Mouse (Mus musculus) heart, adult 11 months (tissue): Measurements from ENCODE around the gene Pla2g4c.

ENCODE experiments used
- DNase-seq: peaks from one replicate; pipeline ENCODE4 v3.0.0; 2022

The Pla2g4c gene

GRCm38 (mm10) chr7:13324316-13324715 is at the start of gene Pla2g4c:
TSS of gene Pla2g4c (plus strand) at chr7:13324655.
- DNase-seq, result peak; percentile 25

- no peak for DNase-seq
These were observed 47.4 kb upstream of the Pla2g4c start, which contains the start of gene Lig1 for GRCm38 (mm10) chr7:13277081-13277480. TSS of gene Lig1 (plus strand) at chr7:13277283.

DNA sequence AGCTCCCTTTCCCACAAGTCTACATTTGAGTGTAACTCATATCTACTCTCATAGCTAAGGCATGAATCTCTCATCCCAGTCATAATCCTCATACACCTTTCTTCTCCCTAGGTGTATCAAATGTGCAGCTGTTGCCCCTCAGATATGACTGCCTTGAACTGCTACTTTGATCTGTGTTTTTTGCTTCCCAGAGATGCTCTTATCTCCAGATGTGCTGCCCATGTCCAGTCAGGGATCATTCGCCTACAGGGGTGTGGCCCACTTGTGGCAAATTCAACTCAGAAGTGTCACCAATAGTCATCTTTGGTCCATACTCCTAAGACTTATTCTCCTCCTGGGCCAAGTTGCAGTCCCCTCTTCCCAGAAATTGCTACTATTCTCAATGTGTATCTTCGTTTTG is 46.6 kb upstream of the Pla2g4c start:
- DNase-seq, result peak; percentile 86

- DNase-seq, result peak; percentile 99
These were observed 46.1 kb upstream of the Pla2g4c start, which contains the start of gene Zswim9 for GRCm38 (mm10) chr7:13278308-13278891. TSS of gene Zswim9 (minus strand) at chr7:13278721.

- peak; percentile 92 for DNase-seq
These were observed 45.5 kb upstream of the Pla2g4c start for GRCm38 (mm10) chr7:13278957-13279356.

DNA sequence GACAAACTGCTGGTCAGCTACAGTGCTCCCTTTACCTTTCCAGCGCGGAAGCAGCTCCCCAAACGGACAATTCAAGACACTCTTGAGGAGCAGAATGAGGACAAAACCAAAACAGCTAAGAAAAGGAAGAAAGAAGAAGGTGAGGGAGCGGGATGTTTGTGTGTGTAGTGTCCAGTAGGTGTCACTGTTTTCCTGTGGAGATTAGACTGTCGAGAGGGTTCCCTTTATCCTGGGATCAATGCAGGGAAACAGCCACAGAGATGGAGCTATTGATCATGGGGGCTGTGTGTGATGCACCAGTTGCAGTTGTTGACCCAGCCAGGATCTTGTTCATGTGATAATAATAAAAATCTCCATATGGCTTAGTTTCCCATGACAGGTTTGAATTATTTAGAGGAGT is 35.8 kb upstream of the Pla2g4c start:
- DNase-seq, result no peak

DNA sequence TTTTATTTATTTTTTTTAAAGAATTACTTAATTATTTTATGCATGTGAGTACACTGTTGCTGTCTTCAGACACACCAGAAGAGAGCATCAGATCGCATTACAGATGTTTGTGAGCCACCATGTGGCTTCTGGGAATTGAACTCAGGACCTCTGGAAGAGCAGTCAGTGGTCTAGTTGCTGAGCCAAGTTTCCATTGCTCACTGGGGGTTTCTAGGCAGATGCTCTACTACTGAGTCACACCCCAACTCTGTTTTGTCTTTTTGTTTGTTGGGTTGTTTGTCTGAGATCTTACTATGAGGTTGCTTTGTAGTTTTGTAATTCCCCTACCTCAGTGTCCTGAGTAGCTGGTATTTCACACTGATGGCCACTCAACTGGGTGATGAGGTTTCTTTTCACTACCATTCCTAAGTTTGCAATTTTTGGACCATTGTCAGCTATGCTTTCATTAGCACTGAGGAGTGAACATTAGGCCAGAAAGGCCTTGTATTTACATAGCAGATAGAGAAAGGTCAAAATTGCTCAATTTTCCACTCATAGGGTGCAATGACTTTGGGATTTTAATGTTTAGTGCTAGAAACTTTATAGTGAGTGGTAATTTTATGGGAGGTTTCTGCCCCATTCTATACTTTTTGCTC is 34.3 kb upstream of the Pla2g4c start:
- no peak for DNase-seq

DNA sequence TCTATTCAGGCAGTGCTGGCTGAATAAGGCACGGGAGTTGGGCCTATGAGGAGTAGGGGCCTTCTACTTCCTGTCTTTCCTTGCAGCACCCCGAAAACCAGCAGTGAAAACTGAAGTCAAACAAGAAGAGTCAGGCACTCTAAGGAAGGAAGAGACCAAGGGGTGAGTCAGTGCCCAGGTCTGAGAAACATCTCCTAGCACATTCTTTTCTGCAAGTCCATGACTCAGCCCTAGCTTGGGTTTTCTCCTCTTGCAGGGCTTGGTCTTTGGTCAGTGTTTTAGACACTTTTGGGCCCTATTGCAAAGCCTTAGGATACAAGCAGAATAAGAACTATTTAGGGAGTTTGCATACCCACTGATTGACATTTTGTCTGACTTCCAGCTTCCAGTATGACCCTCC is 33.1 kb upstream of the Pla2g4c start:
- no peak for DNase-seq

DNA sequence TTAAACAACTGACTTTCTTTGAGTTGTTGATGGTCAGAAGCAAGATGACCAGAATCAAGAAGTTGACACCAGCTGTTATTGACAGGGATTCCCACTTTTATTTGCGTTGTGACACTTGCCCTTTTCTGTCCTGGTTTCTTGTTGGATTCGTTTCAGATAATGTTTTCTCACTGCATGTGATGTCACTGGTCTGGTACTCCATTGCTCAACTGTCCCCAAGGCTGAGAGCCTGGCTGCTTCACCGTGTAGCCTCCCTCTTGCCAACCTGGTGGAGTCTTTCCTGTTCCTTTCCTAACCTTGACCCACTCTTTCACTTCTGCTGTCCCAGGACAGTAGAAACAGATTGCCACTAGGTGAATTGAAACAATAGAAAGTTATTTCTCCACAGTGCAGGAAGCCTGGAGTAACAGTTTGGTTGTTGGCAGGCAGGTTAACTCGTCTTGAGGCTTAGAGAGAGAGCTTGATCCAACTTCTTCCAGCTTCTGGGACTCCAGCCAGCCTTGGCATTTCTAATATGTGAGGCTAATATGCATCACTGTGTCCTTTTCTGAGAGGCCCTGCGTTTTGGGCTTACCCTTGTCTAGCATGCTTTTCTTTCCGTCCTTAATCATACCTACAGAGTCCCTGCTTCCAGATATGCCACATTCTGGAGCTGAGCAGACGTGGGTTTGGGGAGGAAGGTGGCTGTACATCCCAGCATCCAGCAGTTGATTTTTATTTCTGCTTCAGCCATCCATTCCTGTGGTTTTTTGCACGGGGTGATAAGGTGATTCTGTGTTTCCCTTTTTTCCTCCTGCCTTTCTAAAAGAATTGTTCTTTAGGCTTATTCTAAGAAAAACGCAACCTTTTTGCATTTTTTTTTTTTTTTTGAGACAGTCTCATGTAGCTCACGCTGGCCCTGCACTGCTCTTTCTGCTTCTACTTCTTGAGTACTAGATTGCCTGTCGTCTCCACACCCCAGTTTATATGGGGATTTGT is 30.3 kb upstream of the Pla2g4c start:
- DNase-seq, result peak; percentile 85

- peak; percentile 74 for DNase-seq
These were observed 29.2 kb upstream of the Pla2g4c start for GRCm38 (mm10) chr7:13295256-13295655.

DNA sequence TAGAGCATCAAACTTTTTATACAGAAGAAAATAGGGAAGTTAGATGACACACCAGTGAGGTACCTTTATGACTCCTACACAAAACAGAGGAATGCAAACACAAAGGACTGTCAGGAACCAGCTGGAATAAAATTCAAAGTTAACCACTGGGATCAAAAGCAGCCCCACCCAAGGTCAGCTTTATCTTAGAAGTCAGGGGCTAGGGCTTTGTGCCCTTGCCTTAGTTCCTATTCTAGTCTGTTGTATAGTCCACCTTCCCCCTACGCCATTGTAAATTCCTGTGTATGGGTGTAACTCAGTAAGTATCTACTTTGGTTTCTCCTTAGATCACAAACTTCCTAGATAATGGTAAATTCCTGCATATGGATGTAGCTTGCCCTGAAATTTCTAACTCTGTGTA is 26.8 kb upstream of the Pla2g4c start:
- DNase-seq, result no peak

- peak; percentile 74 for DNase-seq
These were observed 25.6 kb upstream of the Pla2g4c start for GRCm38 (mm10) chr7:13298821-13299220.

- peak; percentile 61 for DNase-seq
These were observed 22.8 kb upstream of the Pla2g4c start for GRCm38 (mm10) chr7:13301643-13302042.

GRCm38 (mm10) chr7:13302780-13303179 is 21.7 kb upstream of the Pla2g4c start:
- DNase-seq, result peak; percentile 87

- DNase-seq, result no peak
These were observed 21.1 kb upstream of the Pla2g4c start for GRCm38 (mm10) chr7:13303372-13303771.

GRCm38 (mm10) chr7:13309407-13309806 is 15.0 kb upstream of the Pla2g4c start:
- no peak for DNase-seq

DNA sequence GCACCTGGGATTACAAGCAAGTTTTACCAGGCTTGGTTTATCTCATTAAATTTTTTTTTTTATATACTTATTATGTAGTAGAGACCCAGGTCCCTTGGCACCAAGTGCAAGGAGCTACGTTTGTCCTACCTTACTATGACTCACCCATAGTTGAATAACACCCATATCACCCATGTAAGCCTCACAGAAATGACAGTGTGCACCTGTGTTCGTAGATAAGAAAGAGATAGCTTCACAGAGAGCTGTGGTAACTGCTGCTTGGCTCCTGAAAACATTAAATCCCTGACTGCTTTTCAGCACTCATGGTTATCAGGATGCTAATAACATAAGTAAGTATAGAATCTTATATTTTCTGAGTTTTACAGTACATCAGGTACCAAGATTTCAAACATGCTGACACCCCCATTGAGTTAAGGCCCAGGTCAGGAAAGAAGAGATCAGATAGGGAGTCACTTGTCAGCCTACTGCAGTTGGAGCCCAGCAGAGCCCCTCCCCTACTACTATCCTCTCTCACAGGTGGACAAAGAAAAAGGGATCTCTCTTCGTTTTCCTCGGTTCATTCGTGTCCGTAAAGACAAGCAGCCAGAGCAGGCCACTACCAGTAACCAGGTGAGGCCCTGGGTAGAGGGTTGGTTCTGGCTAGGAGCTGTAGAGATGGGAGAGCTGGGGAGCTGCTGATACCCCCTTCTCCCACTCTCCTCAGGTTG is 13.8 kb upstream of the Pla2g4c start:
- peak; percentile 39 for DNase-seq

DNA sequence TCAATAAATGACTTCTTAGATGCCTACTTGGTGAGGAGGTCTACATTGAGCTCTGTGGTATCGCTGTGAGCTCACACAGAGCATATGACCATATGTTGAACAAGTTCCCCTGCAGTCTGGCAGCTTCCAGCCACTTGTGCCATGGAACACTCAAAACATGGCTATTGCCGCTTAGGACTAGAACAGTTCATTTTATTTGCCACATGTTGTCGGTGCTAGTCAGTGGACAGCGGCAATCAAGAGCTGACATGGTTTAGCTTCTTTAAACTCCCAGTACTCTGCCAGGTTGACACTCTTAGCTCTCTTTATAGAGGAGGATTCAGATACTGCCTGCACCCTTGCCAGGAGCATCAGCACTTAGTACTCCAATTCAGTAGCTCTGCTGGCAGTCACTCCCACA is 13.1 kb upstream of the Pla2g4c start:
- DNase-seq, result no peak

DNA sequence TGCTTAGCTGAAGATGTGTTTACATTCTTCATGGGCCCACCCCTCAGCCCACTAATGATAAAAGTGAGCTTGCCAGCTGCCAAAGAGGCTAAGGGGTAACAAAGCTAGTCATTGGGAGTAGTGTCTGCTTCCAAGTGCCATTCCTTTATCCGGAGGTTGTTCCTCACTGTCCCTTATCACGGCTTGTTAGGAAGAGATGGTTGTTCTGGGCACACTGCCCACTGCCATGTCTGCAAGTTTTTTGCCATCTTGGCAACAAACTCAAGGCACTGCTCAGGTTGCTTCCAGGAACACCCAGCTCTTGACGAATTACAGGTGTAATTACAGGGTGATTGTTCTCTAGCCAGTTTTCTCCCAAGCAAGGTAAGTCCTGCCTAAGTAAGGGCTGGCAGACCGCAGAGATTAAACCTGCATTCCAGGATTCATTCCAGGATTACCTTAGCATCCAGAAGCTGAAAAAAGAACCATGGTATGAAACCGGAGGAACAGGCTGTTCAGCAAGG is 10.3 kb upstream of the Pla2g4c start:
- DNase-seq, result peak; percentile 89

DNA sequence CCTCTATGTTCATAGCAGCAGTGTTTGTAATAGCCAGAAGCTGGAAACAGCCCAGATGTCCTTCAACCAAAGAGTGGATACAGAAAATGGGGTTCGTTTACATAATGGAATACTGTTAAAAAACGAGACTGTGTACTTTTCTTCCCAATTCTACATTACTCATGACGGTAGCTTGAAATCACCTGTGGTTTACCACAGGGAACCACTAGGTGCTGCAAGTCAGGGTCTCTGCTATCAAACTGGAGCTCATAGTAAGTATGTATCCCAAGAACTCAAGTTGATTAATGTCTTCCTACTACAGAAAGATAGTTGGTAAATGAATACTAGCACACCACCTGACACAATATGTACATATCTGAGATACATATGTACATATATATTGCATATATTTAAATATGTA is 3.0 kb upstream of the Pla2g4c start:
- DNase-seq, result no peak

- DNase-seq, result peak; percentile 25
These were observed 6.1 kb downstream of the Pla2g4c start for GRCm38 (mm10) chr7:13330575-13330974.

DNA sequence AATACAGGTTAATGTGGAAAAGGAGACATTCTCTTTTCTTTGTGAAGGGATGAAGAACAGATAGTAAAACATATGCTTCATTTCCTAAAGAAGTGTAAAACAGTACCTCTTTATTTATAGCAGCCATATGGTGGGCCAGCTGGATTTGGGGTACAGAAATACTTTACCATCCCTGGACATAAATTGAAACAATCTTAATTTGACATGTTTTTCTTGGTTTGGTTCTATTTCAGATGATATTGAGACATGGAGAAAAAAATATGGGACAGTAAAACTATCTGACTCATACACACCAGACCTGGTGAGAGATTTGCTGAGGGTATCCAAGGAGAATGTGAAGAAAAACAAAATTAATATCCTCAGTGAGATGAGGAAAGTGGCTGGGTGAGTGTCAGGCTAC is 31.5 kb downstream of the Pla2g4c start:
- no peak for DNase-seq

DNA sequence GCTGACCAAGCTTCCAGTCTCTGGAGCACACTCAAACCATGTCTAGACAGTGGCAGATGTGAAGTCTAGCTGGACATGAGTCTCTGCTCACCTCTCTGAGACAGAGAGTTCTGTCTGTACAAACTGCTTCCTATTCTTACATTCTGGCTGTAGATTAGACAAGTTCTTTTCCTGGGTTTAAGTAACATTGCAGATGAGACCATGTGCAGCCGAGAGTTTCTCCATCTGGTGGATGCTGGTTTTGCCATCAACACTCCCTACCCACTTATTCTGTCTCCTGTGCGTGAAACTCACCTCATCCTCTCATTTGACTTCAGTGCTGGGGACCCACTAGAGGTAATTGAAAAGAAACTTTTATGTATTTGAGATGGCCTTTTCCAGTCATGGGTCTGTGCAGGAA is 56.1 kb downstream of the Pla2g4c start:
- no peak for DNase-seq
